Mouse (Mus musculus): ENCODE measurements around the gene Polr1c. TPM values are rescaled to one million over a fixed set of nuclear protein-coding genes. Genes with fewer than 3 reads are reported as not detected.

Polr1c gene
- 6.1 TPM for polyA plus RNA-seq (2014; fragmentation: Illumina TruSeq; extraction: RNeasy Lipid Tissue Mini Kit (QIAGEN cat#74804))

GRCm38 (mm10) chr17:46247512-46248188 lies at the start of gene Polr1c, which contains the start of gene Yipf3:
Polr1c (minus strand) TSS chr17:46248054.
Yipf3 (plus strand) TSS chr17:46248080.

GRCm38 (mm10) chr17:46282483-46283123 lies 34.7 kb upstream of the Polr1c start, which contains the start of gene Tjap1:
Tjap1 (minus strand) TSS chr17:46283026.

GRCm38 (mm10) chr17:46253452-46254084 lies 5.7 kb upstream of the Polr1c start, which contains the start of gene Lrrc73:
Lrrc73 (plus strand) TSS chr17:46253531.

DNA sequence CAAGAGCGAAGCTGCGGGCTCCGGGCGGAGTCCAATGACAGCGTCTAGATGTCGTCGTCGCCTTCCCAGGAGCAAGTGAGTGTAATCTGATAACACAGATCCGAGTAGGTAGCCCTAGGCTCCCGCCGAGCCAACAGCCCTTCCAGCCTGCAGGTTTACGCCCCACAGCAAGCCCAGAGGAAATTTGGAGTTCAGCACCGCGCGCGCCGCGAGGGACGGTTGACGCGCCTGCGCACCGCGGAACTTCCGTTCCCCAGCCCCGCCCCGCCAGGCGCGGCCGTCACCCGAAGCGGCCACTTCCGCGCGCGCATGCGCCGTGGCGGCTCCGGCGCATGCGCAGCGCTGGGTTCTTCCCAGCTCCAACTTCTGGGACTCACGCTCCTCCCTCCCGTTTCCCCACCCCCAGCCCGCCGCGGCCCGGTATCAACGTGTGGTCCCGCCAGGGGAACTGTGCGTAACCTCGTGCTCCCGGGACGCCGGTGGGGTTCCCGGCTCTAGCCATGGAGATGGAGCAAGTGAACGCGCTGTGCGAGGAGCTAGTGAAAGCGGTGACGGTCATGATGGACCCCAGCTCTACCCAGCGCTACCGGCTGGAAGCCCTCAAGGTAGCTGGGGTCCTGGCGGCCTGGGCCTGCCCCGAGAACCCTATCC lies 45.3 kb downstream of the Polr1c start, which contains the start of the genes Polh and Xpo5:
Polh (minus strand) TSS at position 225 of the 651 bp plus-strand sequence.
Xpo5 (plus strand) TSS at position 362 of the 651 bp plus-strand sequence.

Other genes starting within 250 kb of the Polr1c start
- gene Vegfa, start 215.7 kb downstream of the Polr1c start, polyA plus RNA-seq (2014; fragmentation: Illumina TruSeq; extraction: RNeasy Lipid Tissue Mini Kit (QIAGEN cat#74804)) = 14.5 TPM
- 15.5 TPM for gene Mrps18a, start 137.1 kb downstream of the Polr1c start, polyA plus RNA-seq (2014; fragmentation: Illumina TruSeq; extraction: RNeasy Lipid Tissue Mini Kit (QIAGEN cat#74804))
- 1.3 TPM for gene Rsph9, start 103.8 kb downstream of the Polr1c start, polyA plus RNA-seq (2014; fragmentation: Illumina TruSeq; extraction: RNeasy Lipid Tissue Mini Kit (QIAGEN cat#74804))
- gene Mad2l1bp, start 94.5 kb downstream of the Polr1c start, polyA plus RNA-seq (2014; fragmentation: Illumina TruSeq; extraction: RNeasy Lipid Tissue Mini Kit (QIAGEN cat#74804)) = 0.74 TPM
- gene Gtpbp2, start 87.0 kb downstream of the Polr1c start, polyA plus RNA-seq (2014; fragmentation: Illumina TruSeq; extraction: RNeasy Lipid Tissue Mini Kit (QIAGEN cat#74804)) = 2.4 TPM
- 16.1 TPM for gene Polh, start 45.4 kb downstream of the Polr1c start, polyA plus RNA-seq (2014; fragmentation: Illumina TruSeq; extraction: RNeasy Lipid Tissue Mini Kit (QIAGEN cat#74804))
- gene Xpo5, start 45.3 kb downstream of the Polr1c start, polyA plus RNA-seq (2014; fragmentation: Illumina TruSeq; extraction: RNeasy Lipid Tissue Mini Kit (QIAGEN cat#74804)) = 26.9 TPM
- gene Yipf3, start within 50 bp of the Polr1c start, polyA plus RNA-seq (2014; fragmentation: Illumina TruSeq; extraction: RNeasy Lipid Tissue Mini Kit (QIAGEN cat#74804)) = 1.3 TPM
- not detected for gene Lrrc73, start 5.5 kb upstream of the Polr1c start, polyA plus RNA-seq (2014; fragmentation: Illumina TruSeq; extraction: RNeasy Lipid Tissue Mini Kit (QIAGEN cat#74804))
- 0.40 TPM for gene Tjap1, start 35.0 kb upstream of the Polr1c start, polyA plus RNA-seq (2014; fragmentation: Illumina TruSeq; extraction: RNeasy Lipid Tissue Mini Kit (QIAGEN cat#74804))
- gene Dlk2, start 49.4 kb upstream of the Polr1c start, polyA plus RNA-seq (2014; fragmentation: Illumina TruSeq; extraction: RNeasy Lipid Tissue Mini Kit (QIAGEN cat#74804)) = not detected
- gene Abcc10, start 80.3 kb upstream of the Polr1c start, polyA plus RNA-seq (2014; fragmentation: Illumina TruSeq; extraction: RNeasy Lipid Tissue Mini Kit (QIAGEN cat#74804)) = not detected
- gene Zfp318, start 135.7 kb upstream of the Polr1c start, polyA plus RNA-seq (2014; fragmentation: Illumina TruSeq; extraction: RNeasy Lipid Tissue Mini Kit (QIAGEN cat#74804)) = 69.4 TPM
- not detected for gene Crip3, start 180.9 kb upstream of the Polr1c start, polyA plus RNA-seq (2014; fragmentation: Illumina TruSeq; extraction: RNeasy Lipid Tissue Mini Kit (QIAGEN cat#74804))
- gene Slc22a7, start 190.4 kb upstream of the Polr1c start, polyA plus RNA-seq (2014; fragmentation: Illumina TruSeq; extraction: RNeasy Lipid Tissue Mini Kit (QIAGEN cat#74804)) = not detected
- 0.11 TPM for gene Ttbk1, start 239.6 kb upstream of the Polr1c start, polyA plus RNA-seq (2014; fragmentation: Illumina TruSeq; extraction: RNeasy Lipid Tissue Mini Kit (QIAGEN cat#74804))
- 7.6 TPM for gene Dnph1, start 248.7 kb upstream of the Polr1c start, polyA plus RNA-seq (2014; fragmentation: Illumina TruSeq; extraction: RNeasy Lipid Tissue Mini Kit (QIAGEN cat#74804))